Mouse (Mus musculus): Measurements from ENCODE around the gene Lima1. TPM values are rescaled to one million over a fixed set of nuclear protein-coding genes. Genes with fewer than 3 reads are reported as not detected.
A peak's percentile ranks its signal among the peaks of the same experiment; 100 is the strongest.
"Not testable (repeated sequence)": the region's sequence is repeated elsewhere in the genome, so short reads cannot be mapped to it uniquely, and the experiment has no call there.

Lima1 gene
- 87.1 and 90.8 TPM in 2 replicates for polyA plus RNA-seq (2015; fragmentation: Nextera tagmentation; extraction: Ambion mirVana)

- ATAC-seq (ENCODE audit: insufficient number of reproducible peaks, low FRiP score, low TSS enrichment, low read depth) = peak; percentile 94
- Histone ChIP-seq H3K4me3 (replicated peaks) (peak within 1 kb of the TSS; percentile 71), H3K9me3 (replicated peaks) (no peaks in the 10 kb centered on the region), H3K4me2 (replicated peaks) (peak within 1 kb of the TSS; percentile 90), H3K27ac (replicated peaks) (peak within 1 kb of the TSS; percentile 67; the same call in 1 of the 2 replicates), H3K9ac (peak within 1 kb of the TSS; percentile 37), H3K27me3 (no peaks in the 10 kb centered on the region), H3K36me3 (no peaks in the 10 kb centered on the region), H3K4me1 (peaks cover 10% of the 10 kb centered on the region; the same call in 1 of the 2 replicates)
- WGBS = under 1% methylated on average over 38 of the region's 38 CpGs
Observed at GRCm38 (mm10) chr15:99875334-99875869, at the start of gene Lima1. Lima1 (minus strand) TSS chr15:99875456.

GRCm38 (mm10) chr15:99919601-99920158 is 44.4 kb upstream of the Lima1 start:
- Histone ChIP-seq H3K27me3 (no peaks in the 10 kb centered on the region), H3K4me1 (no peaks in the 10 kb centered on the region), H3K36me3 (no peaks in the 10 kb centered on the region), H3K9ac (no peak overlapping the region), H3K27ac (replicated peaks) (no peak overlapping the region), H3K4me2 (replicated peaks) (no peak overlapping the region), H3K9me3 (replicated peaks) (no peaks in the 10 kb centered on the region), H3K4me3 (replicated peaks) (no peak overlapping the region)
- no peak for ATAC-seq (ENCODE audit: insufficient number of reproducible peaks, low FRiP score, low TSS enrichment, low read depth)
- 77% methylated on average over 15 of the region's 15 CpGs for WGBS

- Histone ChIP-seq H3K9me3 (replicated peaks) (no peaks in the 10 kb centered on the region), H3K4me2 (replicated peaks) (no peak overlapping the region), H3K4me3 (replicated peaks) (no peak overlapping the region), H3K36me3 (no peaks in the 10 kb centered on the region), H3K27ac (replicated peaks) (no peak overlapping the region), H3K27me3 (no peaks in the 10 kb centered on the region), H3K4me1 (no peaks in the 10 kb centered on the region), H3K9ac (no peak overlapping the region)
- 79% methylated on average over 3 of the region's 3 CpGs for WGBS
- ATAC-seq (ENCODE audit: insufficient number of reproducible peaks, low FRiP score, low TSS enrichment, low read depth) = no peak
Observed at GRCm38 (mm10) chr15:99917264-99917663, 42.0 kb upstream of the Lima1 start.

- 63% methylated on average over 5 of the region's 5 CpGs for WGBS
- no peak overlapping the region for H3K4me2 ChIP-seq (replicated peaks)
- no peaks in the 10 kb centered on the region for H3K9me3 ChIP-seq (replicated peaks)
- no peak for ATAC-seq (ENCODE audit: insufficient number of reproducible peaks, low FRiP score, low TSS enrichment, low read depth)
- no peak overlapping the region for H3K9ac ChIP-seq
- H3K4me3 ChIP-seq (replicated peaks) = no peak overlapping the region
- no peaks in the 10 kb centered on the region for H3K27me3 ChIP-seq
- no peaks in the 10 kb centered on the region for H3K36me3 ChIP-seq
- no peaks in the 10 kb centered on the region for H3K4me1 ChIP-seq
- H3K27ac ChIP-seq (replicated peaks) = no peak overlapping the region
Observed at GRCm38 (mm10) chr15:99914613-99915012, 39.4 kb upstream of the Lima1 start.

GRCm38 (mm10) chr15:99911785-99912184 is 36.5 kb upstream of the Lima1 start:
- WGBS = 91% methylated on average over 4 of the region's 4 CpGs
- Histone ChIP-seq H3K36me3 (no peaks in the 10 kb centered on the region), H3K27me3 (no peaks in the 10 kb centered on the region), H3K4me1 (no peaks in the 10 kb centered on the region), H3K9ac (no peak overlapping the region), H3K4me3 (replicated peaks) (no peak overlapping the region), H3K9me3 (replicated peaks) (no peaks in the 10 kb centered on the region), H3K27ac (replicated peaks) (no peak overlapping the region), H3K4me2 (replicated peaks) (no peak overlapping the region)
- no peak for ATAC-seq (ENCODE audit: insufficient number of reproducible peaks, low FRiP score, low TSS enrichment, low read depth)

GRCm38 (mm10) chr15:99909339-99909996 is 34.2 kb upstream of the Lima1 start:
- H3K27me3 ChIP-seq; H3K36me3 ChIP-seq; H3K4me2 ChIP-seq (replicated peaks); H3K4me1 ChIP-seq; H3K9me3 ChIP-seq (replicated peaks); ATAC-seq (ENCODE audit: insufficient number of reproducible peaks, low FRiP score, low TSS enrichment, low read depth); H3K27ac ChIP-seq (replicated peaks); H3K9ac ChIP-seq; H3K4me3 ChIP-seq (replicated peaks): not testable (repeated sequence)
- WGBS = 40% methylated on average over 14 of the region's 14 CpGs

DNA sequence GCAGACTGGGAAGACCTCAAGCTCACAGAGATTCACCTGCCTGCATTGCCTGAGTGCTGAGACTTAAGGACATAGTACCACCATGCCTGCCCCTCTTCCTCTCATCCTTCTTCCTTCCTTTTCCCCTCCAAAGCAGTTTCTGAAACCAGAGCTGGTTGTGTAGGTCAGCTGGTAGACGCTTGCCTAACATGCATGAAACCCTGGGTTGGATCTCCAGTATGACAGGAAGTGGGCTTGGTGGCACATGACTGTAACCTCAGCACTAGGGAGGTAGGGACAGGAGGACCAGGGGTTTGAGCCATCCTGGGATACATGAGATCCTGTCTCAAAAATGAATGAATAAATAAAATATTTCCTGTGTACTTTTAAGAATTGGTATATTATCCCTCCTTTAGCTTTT is 32.3 kb upstream of the Lima1 start:
- 48% methylated on average over 1 of the region's 1 CpGs for WGBS

DNA sequence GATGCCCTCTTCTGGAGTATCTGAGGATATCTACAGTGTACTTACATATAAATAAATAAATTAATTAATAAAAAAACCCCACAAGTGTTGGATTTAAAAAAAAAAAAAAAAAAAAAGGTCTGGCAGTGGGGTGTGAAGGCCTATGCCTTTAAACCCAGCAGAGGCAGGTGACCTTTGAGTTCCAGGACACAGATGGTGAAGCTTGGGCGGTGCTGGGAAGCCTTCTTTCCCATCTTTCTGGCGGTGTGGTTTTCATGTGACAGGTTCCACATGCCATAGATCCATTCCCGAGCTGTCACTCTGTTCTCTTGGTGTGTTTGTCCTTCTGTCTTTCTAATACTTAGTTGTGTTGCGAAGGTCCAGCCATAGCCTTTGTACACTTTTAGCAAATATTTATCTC is 31.8 kb upstream of the Lima1 start:
- no peak overlapping the region for H3K9ac ChIP-seq
- no peak for ATAC-seq (ENCODE audit: insufficient number of reproducible peaks, low FRiP score, low TSS enrichment, low read depth)
- no peak overlapping the region for H3K4me3 ChIP-seq (replicated peaks)
- no peak overlapping the region for H3K4me2 ChIP-seq (replicated peaks)
- no peaks in the 10 kb centered on the region for H3K4me1 ChIP-seq
- 86% methylated on average over 4 of the region's 4 CpGs for WGBS
- H3K27me3 ChIP-seq = no peaks in the 10 kb centered on the region
- H3K27ac ChIP-seq (replicated peaks) = no peak overlapping the region
- no peaks in the 10 kb centered on the region for H3K36me3 ChIP-seq
- no peaks in the 10 kb centered on the region for H3K9me3 ChIP-seq (replicated peaks)

More for the DNA sequence above, 32.3 kb upstream of the Lima1 start:
- H3K4me3 ChIP-seq (replicated peaks) = no peak overlapping the region
- H3K4me1 ChIP-seq = no peaks in the 10 kb centered on the region
- ATAC-seq (ENCODE audit: insufficient number of reproducible peaks, low FRiP score, low TSS enrichment, low read depth) = no peak
- no peaks in the 10 kb centered on the region for H3K27me3 ChIP-seq
- no peaks in the 10 kb centered on the region for H3K9me3 ChIP-seq (replicated peaks)
- H3K4me2 ChIP-seq (replicated peaks) = no peak overlapping the region
- H3K36me3 ChIP-seq = no peaks in the 10 kb centered on the region
- no peak overlapping the region for H3K27ac ChIP-seq (replicated peaks)
- no peak overlapping the region for H3K9ac ChIP-seq

GRCm38 (mm10) chr15:99904841-99905240 is 29.6 kb upstream of the Lima1 start:
- 77% methylated on average over 9 of the region's 9 CpGs for WGBS
- Histone ChIP-seq H3K4me3 (replicated peaks) (no peak overlapping the region), H3K27ac (replicated peaks) (no peak overlapping the region), H3K4me1 (no peaks in the 10 kb centered on the region), H3K4me2 (replicated peaks) (no peak overlapping the region), H3K27me3 (no peaks in the 10 kb centered on the region), H3K36me3 (no peaks in the 10 kb centered on the region), H3K9me3 (replicated peaks) (no peaks in the 10 kb centered on the region), H3K9ac (no peak overlapping the region)
- ATAC-seq (ENCODE audit: insufficient number of reproducible peaks, low FRiP score, low TSS enrichment, low read depth) = no peak

GRCm38 (mm10) chr15:99904333-99904732 is 29.1 kb upstream of the Lima1 start:
- no peak for ATAC-seq (ENCODE audit: insufficient number of reproducible peaks, low FRiP score, low TSS enrichment, low read depth)
- no peaks in the 10 kb centered on the region for H3K27me3 ChIP-seq

GRCm38 (mm10) chr15:99903227-99903626 is 28.0 kb upstream of the Lima1 start:
- Histone ChIP-seq H3K4me1 (no peaks in the 10 kb centered on the region), H3K9ac (no peak overlapping the region), H3K36me3 (no peaks in the 10 kb centered on the region), H3K4me3 (replicated peaks) (no peak overlapping the region), H3K27ac (replicated peaks) (no peak overlapping the region), H3K9me3 (replicated peaks) (no peaks in the 10 kb centered on the region), H3K4me2 (replicated peaks) (no peak overlapping the region), H3K27me3 (no peaks in the 10 kb centered on the region)
- ATAC-seq (ENCODE audit: insufficient number of reproducible peaks, low FRiP score, low TSS enrichment, low read depth) = no peak
- 75% methylated on average over 5 of the region's 5 CpGs for WGBS

More at GRCm38 (mm10) chr15:99904333-99904732, 29.1 kb upstream of the Lima1 start:
- no peak overlapping the region for H3K4me2 ChIP-seq (replicated peaks)
- 14% methylated on average over 4 of the region's 4 CpGs for WGBS
- no peak overlapping the region for H3K4me3 ChIP-seq (replicated peaks)
- no peaks in the 10 kb centered on the region for H3K36me3 ChIP-seq
- no peaks in the 10 kb centered on the region for H3K9me3 ChIP-seq (replicated peaks)
- H3K9ac ChIP-seq = no peak overlapping the region
- H3K27ac ChIP-seq (replicated peaks) = no peak overlapping the region
- H3K4me1 ChIP-seq = no peaks in the 10 kb centered on the region
